Mouse (Mus musculus): Measurements from ENCODE around the gene Palld. TPM values are rescaled to one million over a fixed set of nuclear protein-coding genes. Genes with fewer than 3 reads are reported as not detected.

The Palld gene
- polyA plus RNA-seq, 1 experiment: 63.6 TPM

DNA sequence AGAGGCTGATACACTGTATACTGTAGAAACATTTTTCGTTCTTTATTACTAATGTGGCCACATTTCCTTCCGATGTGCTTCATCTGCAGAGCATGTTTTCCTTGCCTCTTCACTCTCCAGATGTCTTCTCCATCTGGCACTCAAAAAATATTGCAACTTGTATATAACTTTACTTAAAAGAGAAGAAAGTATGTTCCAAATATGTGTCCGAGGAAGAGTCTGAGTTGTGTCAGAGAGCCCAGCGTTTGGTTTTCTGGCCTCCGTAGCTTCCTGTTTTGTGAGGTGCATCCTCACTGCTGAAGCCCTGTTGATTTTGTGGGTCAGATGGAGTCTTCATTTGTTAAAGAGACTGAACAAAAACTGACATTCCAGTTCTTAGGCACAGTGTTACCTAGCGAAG lies 238.3 kb downstream of the Palld start:
- no peaks in the 10 kb centered on the region for H3K27me3 ChIP-seq (ENCODE audit: control insufficient read depth, insufficient read depth, low read length, poor library complexity, severe bottlenecking)
- TF ChIP-seq EP300 (IDR thresholded peaks at IDR 0.05; ENCODE audit: insufficient read depth, low read depth, low read length): no peak
- no peak for TF ChIP-seq POLR2A (IDR thresholded peaks at IDR 0.05; ENCODE audit: insufficient read depth, low read length)
- no peak for TF ChIP-seq CTCF (IDR thresholded peaks at IDR 0.05; ENCODE audit: low read depth, low read length)
- no peak overlapping the region for H3K27ac ChIP-seq (ENCODE audit: insufficient read depth, low read length)

DNA sequence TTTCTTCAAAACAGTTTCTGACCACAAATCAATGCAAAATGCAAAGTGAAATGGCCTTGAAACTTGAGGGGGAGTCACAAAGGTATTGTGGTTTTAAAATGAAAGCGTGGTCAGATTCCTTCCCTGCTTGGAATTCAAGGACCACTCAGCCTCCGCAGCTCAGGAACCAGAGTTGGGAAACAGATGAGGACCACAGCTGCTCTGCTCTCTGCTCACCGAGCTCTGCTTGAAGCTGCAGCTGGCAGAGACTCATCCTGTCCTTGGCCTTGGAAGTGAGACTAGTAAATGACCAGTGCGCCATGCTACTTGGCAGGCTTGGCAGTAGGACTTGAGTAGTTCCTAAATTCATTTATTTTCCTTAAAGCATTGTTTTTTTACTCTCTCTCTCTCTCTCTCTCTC lies 239.7 kb downstream of the Palld start:
- Histone ChIP-seq H3K27ac (ENCODE audit: insufficient read depth, low read length) (no peak overlapping the region), H3K36me3 (ENCODE audit: control insufficient read depth, insufficient read depth, low read length, poor library complexity, severe bottlenecking) (no peaks in the 10 kb centered on the region), H3K9me3 (replicated peaks; ENCODE audit: control insufficient read depth, insufficient read depth, low read length, poor library complexity, severe bottlenecking) (0 out of 2 replicates have a peak, but pooled peaks cover 3% of the 10 kb centered on the region), H3K9ac (ENCODE audit: low read depth, poor library complexity, severe bottlenecking) (no peak overlapping the region), H3K27me3 (ENCODE audit: control insufficient read depth, insufficient read depth, low read length, poor library complexity, severe bottlenecking) (no peaks in the 10 kb centered on the region), H3K4me1 (ENCODE audit: control insufficient read depth, insufficient read depth, low read length) (no peaks in the 10 kb centered on the region), H3K4me3 (ENCODE audit: low read depth, low read length) (no peak overlapping the region)
- TF ChIP-seq POLR2A (IDR thresholded peaks at IDR 0.05; ENCODE audit: insufficient read depth, low read length): no peak
- no peak for TF ChIP-seq CTCF (IDR thresholded peaks at IDR 0.05; ENCODE audit: low read depth, low read length)
- TF ChIP-seq EP300 (IDR thresholded peaks at IDR 0.05; ENCODE audit: insufficient read depth, low read depth, low read length): no peak

More for the DNA sequence above, 238.3 kb downstream of the Palld start:
- Histone ChIP-seq H3K4me3 (ENCODE audit: low read depth, low read length) (no peak overlapping the region), H3K9ac (ENCODE audit: low read depth, poor library complexity, severe bottlenecking) (no peak overlapping the region), H3K36me3 (ENCODE audit: control insufficient read depth, insufficient read depth, low read length, poor library complexity, severe bottlenecking) (no peaks in the 10 kb centered on the region), H3K4me1 (ENCODE audit: control insufficient read depth, insufficient read depth, low read length) (no peaks in the 10 kb centered on the region), H3K9me3 (replicated peaks; ENCODE audit: control insufficient read depth, insufficient read depth, low read length, poor library complexity, severe bottlenecking) (0 out of 2 replicates have a peak, but pooled peaks cover 3% of the 10 kb centered on the region)

DNA sequence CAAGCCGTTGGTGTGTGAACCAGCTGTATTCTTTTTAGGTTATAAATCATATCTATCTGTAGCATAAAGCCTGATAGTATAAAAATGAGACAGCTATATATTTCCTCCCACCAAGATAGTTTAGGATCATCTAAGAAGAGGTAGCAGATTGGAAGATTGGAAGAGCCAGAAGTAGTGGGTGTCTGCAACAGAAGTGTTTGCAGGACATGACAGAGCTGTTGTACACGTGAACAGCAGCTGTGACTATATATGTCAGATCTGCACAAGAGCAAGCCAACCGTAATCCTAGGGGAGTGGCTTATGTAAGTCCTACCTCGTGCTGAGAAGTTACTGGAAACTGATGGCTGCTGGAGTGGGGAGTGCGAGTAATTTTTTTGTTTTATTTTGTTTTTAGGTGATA lies 240.9 kb downstream of the Palld start:
- Histone ChIP-seq H3K4me3 (ENCODE audit: low read depth, low read length) (no peak overlapping the region), H3K36me3 (ENCODE audit: control insufficient read depth, insufficient read depth, low read length, poor library complexity, severe bottlenecking) (no peaks in the 10 kb centered on the region), H3K4me1 (ENCODE audit: control insufficient read depth, insufficient read depth, low read length) (no peaks in the 10 kb centered on the region), H3K27ac (ENCODE audit: insufficient read depth, low read length) (no peak overlapping the region), H3K27me3 (ENCODE audit: control insufficient read depth, insufficient read depth, low read length, poor library complexity, severe bottlenecking) (no peaks in the 10 kb centered on the region), H3K9me3 (replicated peaks; ENCODE audit: control insufficient read depth, insufficient read depth, low read length, poor library complexity, severe bottlenecking) (no peaks in the 10 kb centered on the region), H3K9ac (ENCODE audit: low read depth, poor library complexity, severe bottlenecking) (no peak overlapping the region)
- TF ChIP-seq POLR2A (IDR thresholded peaks at IDR 0.05; ENCODE audit: insufficient read depth, low read length): no peak

DNA sequence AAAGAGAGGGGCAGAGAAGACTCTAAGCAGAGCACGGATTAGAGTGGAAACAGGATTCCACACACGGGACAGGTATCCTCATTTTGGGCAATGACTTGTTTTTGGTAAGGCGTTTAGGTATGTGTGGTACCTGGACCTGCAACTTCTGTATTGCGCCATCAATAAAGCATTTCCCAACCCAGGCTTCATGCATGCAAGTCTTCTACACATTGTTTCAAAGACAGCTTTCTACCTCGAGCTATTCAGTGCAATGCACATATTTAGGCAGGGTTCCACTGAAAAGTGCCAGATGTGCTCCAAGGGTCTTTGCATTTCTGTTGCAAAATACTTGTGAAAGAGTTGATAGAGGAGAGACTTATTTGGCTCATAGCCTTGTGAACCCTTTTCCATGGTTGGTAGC lies 241.5 kb downstream of the Palld start:
- no peak for TF ChIP-seq CTCF (IDR thresholded peaks at IDR 0.05; ENCODE audit: low read depth, low read length)
- TF ChIP-seq POLR2A (IDR thresholded peaks at IDR 0.05; ENCODE audit: insufficient read depth, low read length): no peak
- no peak for TF ChIP-seq EP300 (IDR thresholded peaks at IDR 0.05; ENCODE audit: insufficient read depth, low read depth, low read length)
- Histone ChIP-seq H3K27ac (ENCODE audit: insufficient read depth, low read length) (no peak overlapping the region), H3K27me3 (ENCODE audit: control insufficient read depth, insufficient read depth, low read length, poor library complexity, severe bottlenecking) (no peaks in the 10 kb centered on the region), H3K36me3 (ENCODE audit: control insufficient read depth, insufficient read depth, low read length, poor library complexity, severe bottlenecking) (no peaks in the 10 kb centered on the region), H3K9ac (ENCODE audit: low read depth, poor library complexity, severe bottlenecking) (no peak overlapping the region), H3K4me1 (ENCODE audit: control insufficient read depth, insufficient read depth, low read length) (no peaks in the 10 kb centered on the region), H3K9me3 (replicated peaks; ENCODE audit: control insufficient read depth, insufficient read depth, low read length, poor library complexity, severe bottlenecking) (no peaks in the 10 kb centered on the region), H3K4me3 (ENCODE audit: low read depth, low read length) (no peak overlapping the region)

DNA sequence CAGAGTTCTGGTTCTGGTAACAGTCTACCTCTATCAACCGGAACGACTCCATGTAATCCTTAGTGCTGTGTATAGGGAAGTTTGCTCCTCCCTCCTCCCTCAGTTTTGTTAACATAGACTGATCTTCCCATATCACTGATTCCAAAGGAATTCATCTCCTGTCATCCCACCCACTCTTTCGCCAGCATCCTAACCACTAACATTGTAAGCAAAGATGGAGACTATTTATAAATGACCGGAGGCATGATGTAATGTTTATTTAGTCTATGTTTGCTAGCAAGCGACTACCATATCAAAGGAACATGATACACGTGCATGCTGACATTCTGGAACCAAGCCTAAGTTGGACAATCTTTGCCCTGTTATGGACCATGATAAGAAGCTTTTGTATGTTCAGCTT lies 250.5 kb downstream of the Palld start:
- Histone ChIP-seq H3K27me3 (ENCODE audit: control insufficient read depth, insufficient read depth, low read length, poor library complexity, severe bottlenecking) (no peaks in the 10 kb centered on the region), H3K9ac (ENCODE audit: low read depth, poor library complexity, severe bottlenecking) (no peak overlapping the region), H3K36me3 (ENCODE audit: control insufficient read depth, insufficient read depth, low read length, poor library complexity, severe bottlenecking) (no peaks in the 10 kb centered on the region), H3K9me3 (replicated peaks; ENCODE audit: control insufficient read depth, insufficient read depth, low read length, poor library complexity, severe bottlenecking) (no peaks in the 10 kb centered on the region), H3K4me3 (ENCODE audit: low read depth, low read length) (no peak overlapping the region), H3K4me1 (ENCODE audit: control insufficient read depth, insufficient read depth, low read length) (no peaks in the 10 kb centered on the region), H3K27ac (ENCODE audit: insufficient read depth, low read length) (no peak overlapping the region)
- TF ChIP-seq POLR2A (IDR thresholded peaks at IDR 0.05; ENCODE audit: insufficient read depth, low read length) (no peak), EP300 (IDR thresholded peaks at IDR 0.05; ENCODE audit: insufficient read depth, low read depth, low read length) (no peak), CTCF (IDR thresholded peaks at IDR 0.05; ENCODE audit: low read depth, low read length) (no peak)

DNA sequence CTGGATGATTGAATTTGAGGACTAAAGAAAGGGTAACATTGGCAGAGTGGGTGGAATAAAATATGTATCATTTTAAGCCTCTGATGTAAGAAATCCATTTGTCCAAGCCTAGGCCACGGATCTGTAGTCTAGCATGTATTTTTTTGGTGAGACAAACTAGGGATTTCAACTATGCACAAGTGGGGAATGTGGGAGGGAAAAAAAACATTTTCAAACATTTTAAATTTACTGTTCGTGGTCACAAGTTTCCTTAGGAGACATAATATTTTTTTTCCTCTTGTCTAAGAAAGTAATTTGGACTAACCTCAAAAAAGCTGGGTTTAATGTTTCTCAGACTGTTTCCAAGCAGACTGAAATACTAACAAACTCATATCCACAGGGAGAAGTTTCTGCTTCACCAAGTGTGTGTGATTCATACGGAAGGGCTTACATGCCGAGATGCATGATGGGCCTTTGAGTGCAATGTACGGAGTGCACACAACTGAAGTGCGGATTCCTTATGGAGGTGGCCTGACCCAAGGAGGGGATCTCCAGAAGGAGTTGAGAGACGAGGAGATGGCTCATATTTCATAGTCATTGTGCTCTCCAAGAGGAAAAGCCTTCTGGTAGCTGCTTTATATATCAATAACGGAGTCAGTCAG lies 256.2 kb downstream of the Palld start:
- no peak overlapping the region for H3K27ac ChIP-seq (ENCODE audit: insufficient read depth, low read length)
- H3K36me3 ChIP-seq (ENCODE audit: control insufficient read depth, insufficient read depth, low read length, poor library complexity, severe bottlenecking): no peaks in the 10 kb centered on the region
- TF ChIP-seq EP300 (IDR thresholded peaks at IDR 0.05; ENCODE audit: insufficient read depth, low read depth, low read length) (no peak), POLR2A (IDR thresholded peaks at IDR 0.05; ENCODE audit: insufficient read depth, low read length) (no peak), CTCF (IDR thresholded peaks at IDR 0.05; ENCODE audit: low read depth, low read length) (no peak)
- H3K4me3 ChIP-seq (ENCODE audit: low read depth, low read length): no peak overlapping the region
- H3K4me1 ChIP-seq (ENCODE audit: control insufficient read depth, insufficient read depth, low read length): no peaks in the 10 kb centered on the region
- no peaks in the 10 kb centered on the region for H3K9me3 ChIP-seq (replicated peaks; ENCODE audit: control insufficient read depth, insufficient read depth, low read length, poor library complexity, severe bottlenecking)
- no peak overlapping the region for H3K9ac ChIP-seq (ENCODE audit: low read depth, poor library complexity, severe bottlenecking)
- H3K27me3 ChIP-seq (ENCODE audit: control insufficient read depth, insufficient read depth, low read length, poor library complexity, severe bottlenecking): no peaks in the 10 kb centered on the region; the same call in 1 of the 2 replicates

All from ES-Bruce4 (cell line).